Comparison of ENCODE assay signal across 33 mouse cellular contexts in the genomic region with DNA sequence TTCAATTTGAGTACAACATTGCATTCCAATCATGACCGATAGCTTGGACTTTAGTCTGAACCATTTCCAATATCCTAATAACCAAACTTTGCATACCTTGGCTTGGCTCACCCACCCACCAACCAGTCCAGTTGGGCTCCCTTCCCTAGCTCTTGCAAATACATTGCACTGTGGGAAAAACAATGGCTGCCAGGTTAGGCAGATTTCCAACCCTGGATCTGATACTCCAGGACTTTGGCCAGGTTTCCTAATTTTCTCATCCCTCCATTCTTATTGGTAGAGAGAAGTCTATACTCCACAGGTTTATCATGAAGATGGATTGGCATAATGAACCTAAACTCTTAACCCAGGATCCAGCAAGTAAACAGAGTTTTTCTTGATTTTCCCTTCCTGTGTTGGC.
"Had no signal": no experiment of that assay in that cellular context is flagged by ENCODE, and none has a peak within 500 bp of the region (broad histone marks: within the 10 kb centered on the region; RNA-seq: fewer than 3 reads in every experiment).

No protein-coding gene starts in this region.

- H3K27me3 ChIP-seq: limb, embryonic 12.5 days; limb, embryonic 13.5 days; limb, embryonic 15.5 days; liver, embryonic 12.5 days; liver, embryonic 13.5 days; liver, embryonic 15.5 days; lung, embryonic 15.5 days; megakaryocyte, embryonic 14.5 days; midbrain, embryonic 12.5 days; midbrain, embryonic 13.5 days; midbrain, embryonic 15.5 days; neural tube, embryonic 12.5 days; neural tube, embryonic 13.5 days had no signal

- H3K4me3 ChIP-seq: limb, embryonic 10.5 days; limb, embryonic 12.5 days; limb, embryonic 13.5 days; limb, embryonic 15.5 days; liver, embryonic 12.5 days; liver, embryonic 13.5 days; liver, embryonic 15.5 days; lung, embryonic 15.5 days; megakaryocyte, embryonic 14.5 days; midbrain, embryonic 10.5 days; midbrain, embryonic 12.5 days; midbrain, embryonic 13.5 days; midbrain, embryonic 15.5 days; myocyte; neural tube, embryonic 12.5 days; neural tube, embryonic 13.5 days had no signal

- H3K27ac ChIP-seq: limb, embryonic 10.5 days; limb, embryonic 12.5 days; limb, embryonic 13.5 days; limb, embryonic 15.5 days; liver, embryonic 12.5 days; liver, embryonic 13.5 days; liver, embryonic 14.5 days; liver, embryonic 15.5 days; lung, embryonic 15.5 days; macrophage; midbrain, embryonic 10.5 days; midbrain, embryonic 12.5 days; midbrain, embryonic 13.5 days; midbrain, embryonic 15.5 days; neural tube, embryonic 12.5 days; neural tube, embryonic 13.5 days had no signal

- H3K9me3 ChIP-seq: limb, embryonic 10.5 days; limb, embryonic 12.5 days; limb, embryonic 13.5 days; limb, embryonic 15.5 days; liver, embryonic 12.5 days; liver, embryonic 13.5 days; liver, embryonic 15.5 days; lung, embryonic 15.5 days; midbrain, embryonic 10.5 days; midbrain, embryonic 12.5 days; midbrain, embryonic 13.5 days; midbrain, embryonic 15.5 days; neural tube, embryonic 12.5 days; neural tube, embryonic 13.5 days had no signal

- H3K36me3 ChIP-seq: limb, embryonic 10.5 days; limb, embryonic 12.5 days; limb, embryonic 13.5 days; limb, embryonic 15.5 days; liver, embryonic 12.5 days; liver, embryonic 13.5 days; liver, embryonic 15.5 days; lung, embryonic 15.5 days; midbrain, embryonic 10.5 days; midbrain, embryonic 12.5 days; midbrain, embryonic 13.5 days; midbrain, embryonic 15.5 days; neural tube, embryonic 12.5 days; neural tube, embryonic 13.5 days had no signal

- H3K4me2 ChIP-seq: limb, embryonic 12.5 days; limb, embryonic 13.5 days; limb, embryonic 15.5 days; liver, embryonic 11.5 days; liver, embryonic 12.5 days; liver, embryonic 13.5 days; liver, embryonic 15.5 days; lung, embryonic 14.5 days; lung, embryonic 15.5 days; midbrain, embryonic 11.5 days; midbrain, embryonic 12.5 days; midbrain, embryonic 13.5 days; midbrain, embryonic 15.5 days; neural tube, embryonic 12.5 days; neural tube, embryonic 13.5 days had no signal

- DNase-seq: left cerebral cortex, postnatal 4 days; liver; liver, embryonic 13.5 days; liver, postnatal 0 days; lung, adult 18-20 months; lung, adult 2 months; lung, embryonic 14.5 days; lung, postnatal 10 days; lung, postnatal 14 days; lung, postnatal 36 days; lung, postnatal 4 days; midbrain, embryonic 14.5 days had no signal

- H3K9ac ChIP-seq: limb, embryonic 12.5 days; limb, embryonic 13.5 days; limb, embryonic 15.5 days; liver, embryonic 12.5 days; liver, embryonic 13.5 days; liver, embryonic 14.5 days; liver, embryonic 15.5 days; liver, postnatal 0 days; lung, embryonic 14.5 days; lung, embryonic 15.5 days; midbrain, embryonic 12.5 days; midbrain, embryonic 13.5 days; midbrain, embryonic 15.5 days; neural tube, embryonic 12.5 days; neural tube, embryonic 13.5 days had no signal

- ATAC-seq: liver, embryonic 12.5 days; liver, postnatal 0 days; lung, postnatal 0 days; midbrain, embryonic 13.5 days; midbrain, embryonic 15.5 days; midbrain, embryonic 16.5 days had no signal

- H3K4me1 ChIP-seq: limb, embryonic 10.5 days; limb, embryonic 12.5 days; limb, embryonic 13.5 days; limb, embryonic 15.5 days; liver, embryonic 12.5 days; liver, embryonic 13.5 days; liver, embryonic 15.5 days; lung, embryonic 15.5 days; midbrain, embryonic 10.5 days; midbrain, embryonic 12.5 days; midbrain, embryonic 15.5 days; neural tube, embryonic 12.5 days; neural tube, embryonic 13.5 days had no signal
